In the genomic region with DNA sequence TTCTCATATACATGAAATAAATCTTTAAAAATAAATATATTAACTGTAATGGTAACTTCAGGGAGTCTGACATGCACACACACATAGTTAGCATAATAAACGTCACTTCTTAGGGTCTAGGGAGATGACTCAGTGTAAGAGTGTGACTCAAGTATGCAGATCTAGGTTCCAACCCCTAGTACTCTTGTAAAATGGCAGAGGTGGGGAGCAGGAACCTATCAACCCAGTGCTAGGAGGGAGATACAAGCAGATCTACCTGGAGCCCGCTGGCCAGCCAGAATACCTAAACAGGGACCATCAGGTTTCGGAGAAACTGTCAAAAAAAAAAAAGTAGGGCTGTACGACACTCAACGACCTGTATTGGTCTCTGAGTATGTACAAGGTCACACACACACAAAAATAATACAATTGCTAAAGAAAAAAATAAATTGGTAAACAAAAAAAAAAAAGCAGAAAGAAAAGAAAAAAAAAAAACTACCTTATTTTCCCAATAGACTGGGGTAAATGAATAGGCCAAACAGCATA, we compare ENCODE assay signal across 8 mouse cellular contexts. TPM values are rescaled to one million over a fixed set of nuclear protein-coding genes. Genes with fewer than 3 reads are reported as not detected.
A peak's percentile ranks its signal among the peaks of the same experiment; 100 is the strongest.
DNase-seq lines count a peak whose midpoint lies in the region; ATAC-seq and TF ChIP-seq lines count a peak whose summit lies in the region.

No protein-coding gene starts in this region.

- H3K27ac ChIP-seq in gastrocnemius, adult 2 months: peak overlapping the region; percentile 99
- H3K27ac ChIP-seq in embryonic facial prominence, embryonic 14.5 days (replicated peaks; ENCODE audit: low read depth, low read length): peak overlapping the region; percentile 82; the same call in 1 of the 2 replicates
- peak overlapping the region; percentile 90 for H3K27ac ChIP-seq in limb, embryonic 15.5 days

- WGBS in embryonic facial prominence, embryonic 14.5 days: 15% methylated on average over 5 of the region's 5 CpGs
- 18% methylated on average over 5 of the region's 5 CpGs for whole genome bisulfite sequencing in limb, embryonic 15.5 days

- no peak overlapping the region; the same call in 1 of the 2 replicates for H3K9ac ChIP-seq in embryonic facial prominence, embryonic 14.5 days (ENCODE audit: low read depth, low read length)
- H3K9ac ChIP-seq in limb, embryonic 15.5 days: no peak overlapping the region

- no peaks in the 10 kb centered on the region for H3K9me3 ChIP-seq in embryonic facial prominence, embryonic 14.5 days (ENCODE audit: control insufficient read depth, low read length)
- H3K9me3 ChIP-seq in limb, embryonic 15.5 days: no peaks in the 10 kb centered on the region

- H3K4me3 ChIP-seq in gastrocnemius, adult 2 months: peak overlapping the region; percentile 95
- peak overlapping the region; percentile 67 for H3K4me3 ChIP-seq in embryonic facial prominence, embryonic 14.5 days (ENCODE audit: low read depth, low read length)
- peak overlapping the region; percentile 63 for H3K4me3 ChIP-seq in limb, embryonic 15.5 days

- peaks cover 21% of the 10 kb centered on the region for H3K4me1 ChIP-seq in embryonic facial prominence, embryonic 14.5 days (ENCODE audit: control insufficient read depth, insufficient read depth, low read length)
- H3K4me1 ChIP-seq in limb, embryonic 15.5 days: peaks cover 46% of the 10 kb centered on the region

- ATAC-seq in embryonic facial prominence, embryonic 14.5 days (ENCODE audit: low read depth): no peak
- ATAC-seq in limb, embryonic 15.5 days (ENCODE audit: insufficient number of reproducible peaks, low FRiP score, low TSS enrichment, low read depth): no peak
- ATAC-seq in megakaryocyte progenitor cell, adult 5-6 weeks (replicated peaks; ENCODE audit: poor library complexity): no peak

- H3K4me2 ChIP-seq in embryonic facial prominence, embryonic 14.5 days (ENCODE audit: low read depth, low read length): peak overlapping the region; percentile 48
- H3K4me2 ChIP-seq in limb, embryonic 15.5 days: peak overlapping the region; percentile 48

- DNase-seq in gastrocnemius, adult 2 months: no peak
- DNase-seq in gastrocnemius, adult 18-20 months (ENCODE audit: low spot score): no peak
- DNase-seq in 3T3-L1 (ENCODE audit: low read depth, low spot score): peak; percentile 62
- no peak for DNase-seq in embryonic facial prominence, embryonic 14.5 days (ENCODE audit: low spot score)
- DNase-seq in frontal cortex, postnatal 10 days (ENCODE audit: low spot score in 2 of 2): no peak
- no peak for DNase-seq in layer of hippocampus, adult 18-20 months (ENCODE audit: low spot score in 2 of 2)

- TF ChIP-seq CTCF in gastrocnemius, adult 2 months (IDR thresholded peaks at IDR 0.05): no peak

- intact Hi-C loops in gastrocnemius, adult 2 months (cut with DNase I): loop anchor here (5.0 kb wide), 1 partner anchor 37 kb away; a partner anchor contains a TSS

- peaks cover 41% of the 10 kb centered on the region for H3K36me3 ChIP-seq in embryonic facial prominence, embryonic 14.5 days (ENCODE audit: control insufficient read depth, insufficient read depth, low read length)
- H3K36me3 ChIP-seq in limb, embryonic 15.5 days: peaks cover 38% of the 10 kb centered on the region

- H3K27me3 ChIP-seq in embryonic facial prominence, embryonic 14.5 days (replicated peaks; ENCODE audit: control insufficient read depth, insufficient read depth, low read length): no peaks in the 10 kb centered on the region
- no peaks in the 10 kb centered on the region for H3K27me3 ChIP-seq in limb, embryonic 15.5 days

RNA-seq across cellular contexts. Expression of a gene that starts 0.3 kb away (rescaled TPM):
- total RNA-seq in gastrocnemius, adult 2 months (2021): 1 to 10 TPM; 6.0 to 8.4 TPM
- 1 to 10 TPM; 6.1 to 6.2 TPM for total RNA-seq in gastrocnemius, adult 18-20 months (2021)
- 3.8 and 4.0 TPM in 2 replicates for polyA plus RNA-seq in embryonic facial prominence, embryonic 14.5 days (2014; fragmentation: Nextera tagmentation; extraction: Ambion mirVana)
- 5.7 and 7.0 TPM in 2 replicates for polyA plus RNA-seq in limb, embryonic 15.5 days (2015; fragmentation: Nextera tagmentation; extraction: Ambion mirVana)
- total RNA-seq in layer of hippocampus, adult 18-20 months (2021): 10 to 100 TPM; 14.3 to 17.9 TPM
- 6.3 and 8.0 TPM in 2 replicates for total RNA-seq in megakaryocyte progenitor cell, adult 5-6 weeks (2015)
- total RNA-seq in megakaryocyte progenitor cell, adult 5-6 weeks (2017): 11.1 and 11.7 TPM in 2 replicates

RNA-seq across cellular contexts. Expression of a gene that starts 4.1 kb away (rescaled TPM):
- 100 to 1,000 TPM in 1 of 2 experiments, 10 to 100 TPM in 1; 79.7 to 104 TPM for total RNA-seq in gastrocnemius, adult 2 months (2021)
- 100 to 1,000 TPM; 100 to 109 TPM for total RNA-seq in gastrocnemius, adult 18-20 months (2021)
- 106 and 115 TPM in 2 replicates for polyA plus RNA-seq in embryonic facial prominence, embryonic 14.5 days (2014; fragmentation: Nextera tagmentation; extraction: Ambion mirVana)
- polyA plus RNA-seq in limb, embryonic 15.5 days (2015; fragmentation: Nextera tagmentation; extraction: Ambion mirVana): 104 and 105 TPM in 2 replicates
- 100 to 1,000 TPM; 111 to 127 TPM for total RNA-seq in layer of hippocampus, adult 18-20 months (2021)
- total RNA-seq in megakaryocyte progenitor cell, adult 5-6 weeks (2015): 107 and 116 TPM in 2 replicates
- total RNA-seq in megakaryocyte progenitor cell, adult 5-6 weeks (2017): 153 and 165 TPM in 2 replicates

RNA-seq across cellular contexts. Expression of a gene that starts 11.0 kb away (rescaled TPM):
- 10 to 100 TPM; 19.6 to 21.9 TPM for total RNA-seq in gastrocnemius, adult 2 months (2021)
- 10 to 100 TPM; 20.8 to 22.4 TPM for total RNA-seq in gastrocnemius, adult 18-20 months (2021)
- polyA plus RNA-seq in embryonic facial prominence, embryonic 14.5 days (2014; fragmentation: Nextera tagmentation; extraction: Ambion mirVana): 57.2 and 61.9 TPM in 2 replicates
- 40.4 and 42.9 TPM in 2 replicates for polyA plus RNA-seq in limb, embryonic 15.5 days (2015; fragmentation: Nextera tagmentation; extraction: Ambion mirVana)
- 10 to 100 TPM; 44.6 to 46.5 TPM for total RNA-seq in layer of hippocampus, adult 18-20 months (2021)
- 3.6 and 7.6 TPM in 2 replicates for total RNA-seq in megakaryocyte progenitor cell, adult 5-6 weeks (2015)
- total RNA-seq in megakaryocyte progenitor cell, adult 5-6 weeks (2017): 4.3 and 5.6 TPM in 2 replicates

RNA-seq across cellular contexts. Expression of a gene that starts 24.8 kb away (rescaled TPM):
- 1 to 10 TPM; 6.4 to 9.3 TPM for total RNA-seq in gastrocnemius, adult 2 months (2021)
- 1 to 10 TPM; 4.7 to 6.9 TPM for total RNA-seq in gastrocnemius, adult 18-20 months (2021)
- 9.4 and 11.3 TPM in 2 replicates for polyA plus RNA-seq in embryonic facial prominence, embryonic 14.5 days (2014; fragmentation: Nextera tagmentation; extraction: Ambion mirVana)
- polyA plus RNA-seq in limb, embryonic 15.5 days (2015; fragmentation: Nextera tagmentation; extraction: Ambion mirVana): 10.3 and 13.4 TPM in 2 replicates
- total RNA-seq in layer of hippocampus, adult 18-20 months (2021): 1 to 10 TPM; 3.3 TPM
- total RNA-seq in megakaryocyte progenitor cell, adult 5-6 weeks (2015): not detected in 2 replicates
- not detected in 2 replicates for total RNA-seq in megakaryocyte progenitor cell, adult 5-6 weeks (2017)

RNA-seq across cellular contexts. Expression of a gene that starts 25.9 kb away (rescaled TPM):
- total RNA-seq in gastrocnemius, adult 2 months (2021): 10 to 100 TPM; 60.8 to 69.6 TPM
- 10 to 100 TPM; 63.4 to 71.9 TPM for total RNA-seq in gastrocnemius, adult 18-20 months (2021)
- polyA plus RNA-seq in embryonic facial prominence, embryonic 14.5 days (2014; fragmentation: Nextera tagmentation; extraction: Ambion mirVana): 79.6 and 85.2 TPM in 2 replicates
- 84.9 and 90.7 TPM in 2 replicates for polyA plus RNA-seq in limb, embryonic 15.5 days (2015; fragmentation: Nextera tagmentation; extraction: Ambion mirVana)
- 100 to 1,000 TPM in 1 of 2 experiments, 10 to 100 TPM in 1; 94.1 to 103 TPM for total RNA-seq in layer of hippocampus, adult 18-20 months (2021)
- 51.8 and 76.5 TPM in 2 replicates for total RNA-seq in megakaryocyte progenitor cell, adult 5-6 weeks (2015)
- total RNA-seq in megakaryocyte progenitor cell, adult 5-6 weeks (2017): 93.7 and 122 TPM in 2 replicates
